Mouse (Mus musculus): ENCODE data around the gene Tjp2. TPM values are rescaled to one million over a fixed set of nuclear protein-coding genes. Genes with fewer than 3 reads are reported as not detected.
"Not testable (repeated sequence)": the region's sequence is repeated elsewhere in the genome, so short reads cannot be mapped to it uniquely, and the experiment has no call there.

The Tjp2 gene
- polyA plus RNA-seq, 1 experiment from 2014 or later, result 36.9 TPM

GRCm38 (mm10) chr19:24195224-24195623 is 29.6 kb downstream of the Tjp2 start:
- peaks cover 10% of the 10 kb centered on the region for H3K9me3 ChIP-seq
- no peak overlapping the region for H3K27ac ChIP-seq
- H3K27me3 ChIP-seq (ENCODE audit: poor library complexity, severe bottlenecking), result no peaks in the 10 kb centered on the region
- H3K4me1 ChIP-seq, result peaks cover 14% of the 10 kb centered on the region
- DNase-seq (ENCODE audit: extremely low spot score, low spot score), result no peak
- 75% methylated on average over 7 of the region's 7 CpGs for WGBS
- H3K4me3 ChIP-seq, result no peak overlapping the region
- 0 out of 2 replicates have a peak, but pooled peaks cover 3% of the 10 kb centered on the region for H3K36me3 ChIP-seq (replicated peaks)

GRCm38 (mm10) chr19:24194216-24194615 is 30.6 kb downstream of the Tjp2 start:
- no peaks in the 10 kb centered on the region for H3K27me3 ChIP-seq (ENCODE audit: poor library complexity, severe bottlenecking)
- 93% methylated on average over 4 of the region's 4 CpGs for WGBS
- H3K4me3 ChIP-seq, result no peak overlapping the region
- H3K27ac ChIP-seq, result no peak overlapping the region
- H3K36me3 ChIP-seq (replicated peaks), result 0 out of 2 replicates have a peak, but pooled peaks cover 3% of the 10 kb centered on the region
- DNase-seq (ENCODE audit: extremely low spot score, low spot score), result no peak
- H3K4me1 ChIP-seq, result peaks cover 12% of the 10 kb centered on the region
- peaks cover 10% of the 10 kb centered on the region for H3K9me3 ChIP-seq

GRCm38 (mm10) chr19:24192946-24193345 is 31.9 kb downstream of the Tjp2 start:
- Histone ChIP-seq H3K27me3 (ENCODE audit: poor library complexity, severe bottlenecking) (no peaks in the 10 kb centered on the region), H3K36me3 (replicated peaks) (0 out of 2 replicates have a peak, but pooled peaks cover 3% of the 10 kb centered on the region), H3K4me3 (no peak overlapping the region), H3K27ac (no peak overlapping the region), H3K4me1 (peaks cover 10% of the 10 kb centered on the region), H3K9me3 (peaks cover 10% of the 10 kb centered on the region)
- DNase-seq (ENCODE audit: extremely low spot score, low spot score), result no peak
- 90% methylated on average over 5 of the region's 5 CpGs for WGBS

GRCm38 (mm10) chr19:24187791-24188190 is 37.0 kb downstream of the Tjp2 start:
- Histone ChIP-seq H3K27ac (no peak overlapping the region), H3K9me3 (peaks cover 4% of the 10 kb centered on the region; the same call in 1 of the 2 replicates), H3K4me1 (peaks cover 7% of the 10 kb centered on the region), H3K4me3 (no peak overlapping the region), H3K27me3 (ENCODE audit: poor library complexity, severe bottlenecking) (no peaks in the 10 kb centered on the region), H3K36me3 (replicated peaks) (no peaks in the 10 kb centered on the region)
- DNase-seq (ENCODE audit: extremely low spot score, low spot score), result no peak
- 89% methylated on average over 2 of the region's 2 CpGs for WGBS

GRCm38 (mm10) chr19:24187358-24187757 is 37.5 kb downstream of the Tjp2 start:
- not testable (repeated sequence) for H3K27me3 ChIP-seq (ENCODE audit: poor library complexity, severe bottlenecking)

GRCm38 (mm10) chr19:24183680-24184235 is 41.1 kb downstream of the Tjp2 start:
- H3K36me3 ChIP-seq (replicated peaks), result no peaks in the 10 kb centered on the region

More at GRCm38 (mm10) chr19:24187358-24187757, 37.5 kb downstream of the Tjp2 start:
- H3K27ac ChIP-seq; DNase-seq (ENCODE audit: extremely low spot score, low spot score); H3K9me3 ChIP-seq; H3K36me3 ChIP-seq (replicated peaks); H3K4me1 ChIP-seq; H3K4me3 ChIP-seq: not testable (repeated sequence)
- 95% methylated on average over 1 of the region's 1 CpGs for WGBS

GRCm38 (mm10) chr19:24180415-24180814 is 44.4 kb downstream of the Tjp2 start:
- Histone ChIP-seq H3K4me3 (no peak overlapping the region), H3K4me1 (peaks cover 7% of the 10 kb centered on the region), H3K27me3 (ENCODE audit: poor library complexity, severe bottlenecking) (0 out of 2 replicates have a peak, but pooled peaks cover under 1% of the 10 kb centered on the region), H3K9me3 (peaks cover 4% of the 10 kb centered on the region; the same call in 1 of the 2 replicates), H3K27ac (no peak overlapping the region), H3K36me3 (replicated peaks) (no peaks in the 10 kb centered on the region)
- 84% methylated on average over 8 of the region's 8 CpGs for WGBS
- DNase-seq (ENCODE audit: extremely low spot score, low spot score), result no peak

More at GRCm38 (mm10) chr19:24183680-24184235, 41.1 kb downstream of the Tjp2 start:
- WGBS, result 85% methylated on average over 15 of the region's 15 CpGs
- H3K9me3 ChIP-seq, result peaks cover 4% of the 10 kb centered on the region; the same call in 1 of the 2 replicates
- no peaks in the 10 kb centered on the region for H3K27me3 ChIP-seq (ENCODE audit: poor library complexity, severe bottlenecking)
- no peak overlapping the region for H3K4me3 ChIP-seq
- no peak overlapping the region for H3K27ac ChIP-seq
- no peak for DNase-seq (ENCODE audit: extremely low spot score, low spot score)
- H3K4me1 ChIP-seq, result peaks cover 7% of the 10 kb centered on the region

- Histone ChIP-seq H3K4me1 (peaks cover 23% of the 10 kb centered on the region), H3K9me3 (no peaks in the 10 kb centered on the region; the same call in 1 of the 2 replicates), H3K36me3 (replicated peaks) (no peaks in the 10 kb centered on the region), H3K4me3 (no peak overlapping the region), H3K27me3 (ENCODE audit: poor library complexity, severe bottlenecking) (0 out of 2 replicates have a peak, but pooled peaks cover 6% of the 10 kb centered on the region), H3K27ac (no peak overlapping the region)
- WGBS, result 85% methylated on average over 2 of the region's 2 CpGs
- DNase-seq (ENCODE audit: extremely low spot score, low spot score), result no peak
These were observed 46.7 kb downstream of the Tjp2 start for GRCm38 (mm10) chr19:24178086-24178485.

GRCm38 (mm10) chr19:24176692-24177091 is 48.1 kb downstream of the Tjp2 start:
- Histone ChIP-seq H3K27me3 (ENCODE audit: poor library complexity, severe bottlenecking) (0 out of 2 replicates have a peak, but pooled peaks cover 6% of the 10 kb centered on the region), H3K27ac (no peak overlapping the region), H3K36me3 (replicated peaks) (no peaks in the 10 kb centered on the region), H3K4me1 (peaks cover 37% of the 10 kb centered on the region), H3K9me3 (no peaks in the 10 kb centered on the region; the same call in 1 of the 2 replicates), H3K4me3 (no peak overlapping the region)
- 78% methylated on average over 4 of the region's 4 CpGs for WGBS
- no peak for DNase-seq (ENCODE audit: extremely low spot score, low spot score)

GRCm38 (mm10) chr19:24174896-24175295 is 49.9 kb downstream of the Tjp2 start:
- Histone ChIP-seq H3K36me3 (replicated peaks) (no peaks in the 10 kb centered on the region), H3K4me3 (peak overlapping the region; percentile 89), H3K9me3 (no peaks in the 10 kb centered on the region; the same call in 1 of the 2 replicates), H3K4me1 (peaks cover 47% of the 10 kb centered on the region), H3K27ac (peak overlapping the region; percentile 97), H3K27me3 (ENCODE audit: poor library complexity, severe bottlenecking) (0 out of 2 replicates have a peak, but pooled peaks cover 6% of the 10 kb centered on the region)
- peak; percentile 33 for DNase-seq (ENCODE audit: extremely low spot score, low spot score)
- WGBS, result 13% methylated on average over 13 of the region's 13 CpGs

- DNase-seq (ENCODE audit: extremely low spot score, low spot score), result peak; percentile 92
These were observed 51.0 kb downstream of the Tjp2 start for GRCm38 (mm10) chr19:24173608-24174523.

GRCm38 (mm10) chr19:24173020-24173419 is 51.8 kb downstream of the Tjp2 start:
- no peak for DNase-seq (ENCODE audit: extremely low spot score, low spot score)
- 0 out of 2 replicates have a peak, but pooled peaks cover 6% of the 10 kb centered on the region for H3K27me3 ChIP-seq (ENCODE audit: poor library complexity, severe bottlenecking)
- H3K4me1 ChIP-seq, result peaks cover 57% of the 10 kb centered on the region
- 23% methylated on average over 6 of the region's 6 CpGs for WGBS
- no peaks in the 10 kb centered on the region for H3K36me3 ChIP-seq (replicated peaks)
- peak overlapping the region; percentile 97 for H3K27ac ChIP-seq
- no peaks in the 10 kb centered on the region; the same call in 1 of the 2 replicates for H3K9me3 ChIP-seq
- H3K4me3 ChIP-seq, result peak overlapping the region; percentile 89

More at GRCm38 (mm10) chr19:24173608-24174523, 51.0 kb downstream of the Tjp2 start:
- no peaks in the 10 kb centered on the region for H3K36me3 ChIP-seq (replicated peaks)
- no peaks in the 10 kb centered on the region; the same call in 1 of the 2 replicates for H3K9me3 ChIP-seq
- H3K4me1 ChIP-seq, result peaks cover 48% of the 10 kb centered on the region
- under 1% methylated on average over 103 of the region's 103 CpGs for WGBS
- H3K27me3 ChIP-seq (ENCODE audit: poor library complexity, severe bottlenecking), result 0 out of 2 replicates have a peak, but pooled peaks cover 6% of the 10 kb centered on the region
- H3K4me3 ChIP-seq, result peak overlapping the region; percentile 89
- H3K27ac ChIP-seq, result peak overlapping the region; percentile 97

Measured in forebrain, embryonic 10.5 days (tissue).